Mouse (Mus musculus) lung, embryonic 15.5 days (tissue): ENCODE results near the gene Klhdc10. TPM values are rescaled to one million over a fixed set of nuclear protein-coding genes. Genes with fewer than 3 reads are reported as not detected.
A peak's percentile ranks its signal among the peaks of the same experiment; 100 is the strongest.

Source experiments
- ATAC-seq: fragments of 200-750 bp; cut with Nextera tagmentation; 2 replicates; pipeline ENCODE4 v1.8.0; 2017; ENCODE audit warnings: moderate number of reproducible peaks, borderline replicate concordance; ENCODE audit not compliant: low FRiP score, low TSS enrichment; ENCODE audit errors: extremely low read depth
- H3K27ac ChIP-seq: fragments of 300-500 bp; sonication (generic); 2 replicates; pipeline ENCODE4 v1.5.1; 2015; ENCODE audit warnings: moderate library complexity, mild to moderate bottlenecking, inconsistent platforms
- H3K27me3 ChIP-seq: fragments of 300-500 bp; sonication (generic); 2 replicates; pipeline ENCODE4 v1.6.1; 2015; ENCODE audit warnings: inconsistent platforms
- H3K36me3 ChIP-seq: fragments of 300-500 bp; sonication (generic); 2 replicates; pipeline ENCODE4 v1.6.1; 2015; ENCODE audit warnings: inconsistent platforms
- H3K4me1 ChIP-seq: fragments of 300-500 bp; sonication (generic); 2 replicates; pipeline ENCODE4 v1.6.1; 2015; ENCODE audit warnings: inconsistent platforms
- H3K4me2 ChIP-seq: fragments of 300-500 bp; sonication (generic); 2 replicates; pipeline ENCODE4 v1.6.1; 2015; ENCODE audit warnings: inconsistent platforms, mild to moderate bottlenecking, moderate library complexity
- H3K4me3 ChIP-seq: fragments of 300-500 bp; sonication (generic); 2 replicates; pipeline ENCODE4 v1.5.1; 2015; ENCODE audit warnings: mild to moderate bottlenecking, inconsistent platforms
- H3K9ac ChIP-seq: fragments of 300-500 bp; sonication (generic); 2 replicates; pipeline ENCODE4 v1.6.1; 2015; ENCODE audit warnings: inconsistent platforms
- H3K9me3 ChIP-seq: fragments of 300-500 bp; sonication (generic); 2 replicates; pipeline ENCODE4 v1.6.1; 2016; ENCODE audit warnings: inconsistent platforms
- WGBS: fragments of 180-500 bp; shearing (Covaris S2); methylation state at CpG from one replicate; pipeline ENCODE4 v1.1.7; 2015; 5-methylcytosine and 5-hydroxymethylcytosine counted together
- polyA plus RNA-seq: library from polyadenylated mRNA; unstranded; fragments of >200 nt; fragmentation: Nextera tagmentation; extraction: Ambion mirVana; gene quantifications from 2 replicates; pipeline ENCODE4 v1.2.1, GENCODE M21; 2015

The Klhdc10 gene
- 21.5 and 23.2 TPM in 2 replicates for polyA plus RNA-seq

DNA sequence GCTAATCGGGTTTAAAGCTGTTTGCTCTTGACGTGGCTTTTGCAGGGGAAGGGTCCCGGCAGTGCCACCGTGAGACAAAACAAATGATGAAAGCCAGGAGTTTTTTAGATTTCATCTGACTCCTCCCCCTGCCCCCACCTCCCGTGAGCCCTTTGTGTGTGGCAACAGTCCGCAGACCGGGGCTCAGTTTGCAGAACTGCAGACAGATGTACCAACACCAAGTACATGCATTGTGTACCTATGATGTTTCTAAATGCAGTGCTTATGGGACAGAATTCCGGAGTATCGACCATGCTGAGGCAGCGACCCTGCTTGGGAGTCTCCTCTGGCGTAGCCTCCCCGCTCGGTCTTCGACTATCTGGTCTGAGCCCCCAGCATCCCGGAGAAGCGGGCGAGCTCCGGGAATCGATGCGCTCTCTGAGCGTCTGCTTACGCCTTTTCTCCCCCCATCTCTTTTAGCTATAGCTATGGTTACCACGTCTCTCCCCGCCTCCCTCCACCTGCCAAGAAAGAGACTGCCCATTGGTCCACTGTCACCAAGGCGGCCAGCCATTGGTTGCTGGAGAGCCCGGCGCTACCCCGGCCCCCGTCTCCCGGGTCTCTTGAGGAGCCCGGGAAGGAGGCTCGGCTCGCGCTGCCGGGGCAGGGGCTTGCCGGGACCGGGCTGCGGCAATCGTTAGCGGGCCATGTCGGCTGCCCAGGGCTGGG, at the start of gene Klhdc10:
Gene Klhdc10 (plus strand): TSS at position 561 of the 708 bp plus-strand sequence.
- ATAC-seq: peak; percentile 100
- no peaks in the 10 kb centered on the region for H3K36me3 ChIP-seq
- peak within 1 kb of the TSS; percentile 65 for H3K4me2 ChIP-seq
- H3K27me3 ChIP-seq: no peaks in the 10 kb centered on the region
- H3K9ac ChIP-seq: peak within 1 kb of the TSS; percentile 91
- H3K27ac ChIP-seq: peak within 1 kb of the TSS; percentile 98
- no peaks in the 10 kb centered on the region for H3K9me3 ChIP-seq
- H3K4me3 ChIP-seq: peak within 1 kb of the TSS; percentile 97
- H3K4me1 ChIP-seq: peaks cover 6% of the 10 kb centered on the region; the same call in 1 of the 2 replicates
- under 1% methylated on average over 40 of the region's 41 CpGs for WGBS

DNA sequence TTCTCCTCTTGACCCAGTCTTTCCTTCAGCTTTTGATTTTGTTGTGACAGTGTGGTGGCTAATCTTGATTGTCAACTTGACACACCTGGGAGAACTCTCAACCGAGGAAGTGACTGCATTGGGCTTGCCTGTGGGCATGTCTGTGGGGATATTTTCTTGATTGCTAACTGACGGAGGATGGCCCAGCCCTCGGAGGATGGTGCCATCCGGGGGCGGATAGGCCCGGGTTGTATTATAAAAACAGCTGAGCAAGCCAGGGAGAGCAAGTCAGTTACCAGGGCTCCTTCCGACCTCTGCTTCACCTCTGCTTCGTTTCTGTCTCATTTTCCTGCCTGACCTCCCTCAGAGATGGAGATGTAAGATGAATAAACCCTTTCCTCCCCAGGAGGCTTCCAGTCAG, 48.9 kb upstream of the Klhdc10 start:
- Histone ChIP-seq H3K36me3 (no peaks in the 10 kb centered on the region), H3K27ac (no peak overlapping the region), H3K4me2 (no peak overlapping the region), H3K9ac (no peak overlapping the region), H3K4me3 (no peak overlapping the region), H3K9me3 (no peaks in the 10 kb centered on the region), H3K4me1 (peaks cover 6% of the 10 kb centered on the region; the same call in 1 of the 2 replicates), H3K27me3 (no peaks in the 10 kb centered on the region)
- ATAC-seq: no peak
- 44% methylated on average over 8 of the region's 8 CpGs for WGBS

DNA sequence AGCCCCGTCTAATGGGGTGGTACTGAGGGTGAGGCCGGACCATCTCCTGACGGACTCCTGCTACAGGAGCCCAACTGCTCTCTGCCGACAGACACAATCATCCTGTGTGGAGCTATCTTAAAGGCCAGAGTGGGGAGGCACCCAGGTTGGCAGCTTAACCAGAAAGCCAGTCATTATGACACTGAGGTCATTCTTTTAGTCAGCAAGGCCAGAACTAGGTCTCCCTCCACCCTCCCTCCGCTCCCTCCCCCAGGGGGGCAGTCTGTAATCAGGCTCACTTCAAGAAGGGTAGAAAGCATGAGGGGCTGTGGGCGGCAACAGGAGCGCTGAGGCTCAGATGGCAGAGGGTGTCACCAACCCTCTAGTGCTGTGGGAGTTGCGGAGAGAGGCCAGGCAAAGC, 48.0 kb upstream of the Klhdc10 start:
- no peaks in the 10 kb centered on the region for H3K27me3 ChIP-seq
- H3K9me3 ChIP-seq: no peaks in the 10 kb centered on the region
- peaks cover 6% of the 10 kb centered on the region; the same call in 1 of the 2 replicates for H3K4me1 ChIP-seq
- H3K27ac ChIP-seq: no peak overlapping the region
- no peak for ATAC-seq
- 67% methylated on average over 8 of the region's 8 CpGs for WGBS
- H3K4me3 ChIP-seq: no peak overlapping the region
- H3K9ac ChIP-seq: no peak overlapping the region
- no peak overlapping the region for H3K4me2 ChIP-seq
- H3K36me3 ChIP-seq: no peaks in the 10 kb centered on the region

DNA sequence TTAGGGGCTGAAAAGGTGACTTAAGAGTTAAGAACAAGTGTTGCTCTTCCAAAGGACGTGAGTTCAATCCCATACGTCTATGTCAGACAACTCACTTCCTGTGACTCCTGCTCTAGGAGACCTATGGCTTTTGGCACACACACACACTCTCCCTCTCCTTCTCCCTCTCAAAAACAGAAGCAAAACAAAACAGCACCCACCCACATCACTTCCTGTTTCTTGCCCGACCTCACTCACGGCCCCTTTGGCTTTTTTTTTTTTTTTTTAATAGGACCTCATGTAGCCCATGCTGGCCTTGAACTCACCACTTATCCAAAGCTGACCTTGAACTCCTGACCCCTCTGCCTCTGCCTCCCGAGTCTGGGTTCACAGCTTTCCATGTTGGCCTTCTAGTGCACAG, 46.9 kb upstream of the Klhdc10 start:
- WGBS: 27% methylated on average over 5 of the region's 5 CpGs
- ATAC-seq: no peak
- no peak overlapping the region for H3K4me3 ChIP-seq
- no peak overlapping the region for H3K4me2 ChIP-seq
- H3K36me3 ChIP-seq: no peaks in the 10 kb centered on the region
- H3K4me1 ChIP-seq: peaks cover 6% of the 10 kb centered on the region; the same call in 1 of the 2 replicates
- no peaks in the 10 kb centered on the region for H3K27me3 ChIP-seq
- no peaks in the 10 kb centered on the region for H3K9me3 ChIP-seq
- H3K9ac ChIP-seq: no peak overlapping the region
- H3K27ac ChIP-seq: no peak overlapping the region

DNA sequence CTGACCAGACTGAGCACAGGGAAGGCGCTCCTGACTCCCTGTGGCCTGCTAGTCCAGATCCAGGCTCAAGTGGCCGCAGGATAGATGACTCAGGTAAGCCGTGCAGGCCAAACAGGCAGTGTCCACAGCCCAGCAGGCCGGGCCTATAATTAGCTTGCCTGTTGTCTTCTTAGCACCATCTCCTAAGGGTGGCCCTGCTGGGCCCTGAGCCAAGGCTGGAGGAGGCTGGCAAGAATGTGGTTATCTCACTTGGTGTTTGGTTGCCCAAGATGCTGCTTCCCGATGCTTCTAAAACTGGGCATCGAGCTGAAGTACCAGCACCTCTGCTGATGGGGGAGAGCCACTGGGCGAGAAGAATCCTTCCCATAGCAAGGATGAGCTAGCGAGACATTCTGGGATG, 46.0 kb upstream of the Klhdc10 start:
- 74% methylated on average over 8 of the region's 8 CpGs for WGBS
- Histone ChIP-seq H3K36me3 (no peaks in the 10 kb centered on the region), H3K4me2 (no peak overlapping the region), H3K27ac (no peak overlapping the region), H3K4me1 (peaks cover 6% of the 10 kb centered on the region; the same call in 1 of the 2 replicates), H3K9me3 (no peaks in the 10 kb centered on the region), H3K9ac (no peak overlapping the region), H3K27me3 (no peaks in the 10 kb centered on the region), H3K4me3 (no peak overlapping the region)
- no peak for ATAC-seq

DNA sequence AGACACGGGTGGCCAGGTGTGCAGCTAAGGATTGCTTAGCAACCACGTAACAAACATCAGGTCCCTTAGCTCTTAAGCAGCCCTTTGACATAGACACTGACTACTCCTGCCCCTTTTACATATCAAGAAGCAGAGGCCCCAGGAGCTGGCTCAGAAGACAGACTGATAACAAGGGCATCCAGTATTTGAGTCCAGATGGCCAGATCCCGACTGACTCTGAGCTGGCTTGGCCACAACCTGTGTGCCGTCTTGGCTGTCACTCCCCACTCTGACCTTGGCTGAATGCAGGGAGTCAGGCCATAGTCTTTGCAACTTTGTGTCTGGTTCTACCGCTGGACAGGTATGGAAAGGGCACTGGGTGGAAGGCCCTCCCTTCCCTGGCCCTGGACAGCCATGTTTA, 45.5 kb upstream of the Klhdc10 start:
- no peak for ATAC-seq
- H3K27ac ChIP-seq: no peak overlapping the region
- H3K4me2 ChIP-seq: no peak overlapping the region
- no peak overlapping the region for H3K9ac ChIP-seq
- peaks cover 6% of the 10 kb centered on the region; the same call in 1 of the 2 replicates for H3K4me1 ChIP-seq
- H3K9me3 ChIP-seq: no peaks in the 10 kb centered on the region
- H3K36me3 ChIP-seq: no peaks in the 10 kb centered on the region
- no peaks in the 10 kb centered on the region for H3K27me3 ChIP-seq
- H3K4me3 ChIP-seq: no peak overlapping the region
- 72% methylated on average over 5 of the region's 5 CpGs for WGBS

DNA sequence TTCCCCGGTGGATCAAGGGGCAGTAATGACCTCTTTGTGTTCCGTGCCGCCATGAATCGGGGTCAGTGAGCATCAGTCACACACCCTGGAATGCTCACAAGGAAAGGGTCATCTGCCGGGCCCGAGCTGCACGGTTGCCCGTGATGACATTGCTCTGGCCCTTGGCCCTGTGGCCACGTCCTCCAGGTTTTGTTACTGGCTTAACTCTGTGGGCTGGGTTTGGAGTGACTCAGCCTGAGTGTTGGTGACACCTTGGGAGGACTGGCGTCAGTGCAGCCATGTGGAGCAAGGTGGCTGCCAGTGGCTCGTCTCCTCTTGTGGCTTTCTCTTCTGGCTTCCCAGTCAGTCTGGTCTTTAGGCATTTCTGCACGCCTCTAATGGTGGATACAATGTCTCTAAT, 45.0 kb upstream of the Klhdc10 start:
- Histone ChIP-seq H3K4me1 (peaks cover 6% of the 10 kb centered on the region; the same call in 1 of the 2 replicates), H3K4me3 (no peak overlapping the region), H3K9ac (no peak overlapping the region), H3K27ac (no peak overlapping the region), H3K4me2 (no peak overlapping the region), H3K36me3 (no peaks in the 10 kb centered on the region), H3K9me3 (no peaks in the 10 kb centered on the region), H3K27me3 (no peaks in the 10 kb centered on the region)
- WGBS: 81% methylated on average over 12 of the region's 12 CpGs
- ATAC-seq: no peak

DNA sequence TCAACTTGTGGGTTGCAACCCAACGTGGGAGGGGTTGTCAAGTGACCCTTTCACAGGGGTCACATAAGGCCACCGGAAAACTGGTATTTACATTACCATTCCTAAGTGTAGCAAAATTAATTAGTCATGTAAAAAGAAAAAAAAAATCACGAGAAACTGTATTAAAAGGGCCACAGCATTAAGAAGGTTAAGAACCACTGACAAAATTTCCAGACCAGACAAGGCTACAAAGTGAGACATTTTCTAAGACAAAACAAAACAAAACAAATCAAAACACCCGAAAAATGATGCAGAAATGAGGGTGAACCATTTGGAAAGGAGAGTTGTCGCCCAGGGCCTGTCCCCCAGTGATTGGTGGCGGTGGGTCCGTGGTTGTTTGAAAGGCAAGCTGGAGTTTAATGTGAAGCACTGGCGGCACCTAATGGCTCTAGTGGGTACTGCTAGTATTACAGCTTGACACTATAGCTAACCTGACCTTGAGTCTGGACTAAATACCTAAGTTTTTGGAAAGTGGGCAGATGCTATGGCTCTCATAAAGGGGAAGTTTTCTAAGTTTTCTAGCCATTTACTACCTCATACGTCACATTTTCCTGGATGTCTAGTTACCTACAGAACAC, 44.0 kb upstream of the Klhdc10 start:
- Histone ChIP-seq H3K36me3 (no peaks in the 10 kb centered on the region), H3K27me3 (no peaks in the 10 kb centered on the region), H3K9me3 (no peaks in the 10 kb centered on the region), H3K27ac (no peak overlapping the region), H3K4me1 (peaks cover 6% of the 10 kb centered on the region; the same call in 1 of the 2 replicates), H3K9ac (no peak overlapping the region), H3K4me3 (no peak overlapping the region), H3K4me2 (no peak overlapping the region)
- 14% methylated on average over 9 of the region's 9 CpGs for WGBS
- 0 out of 2 replicates have a peak, but pooled peaks have one; percentile 46 for ATAC-seq

DNA sequence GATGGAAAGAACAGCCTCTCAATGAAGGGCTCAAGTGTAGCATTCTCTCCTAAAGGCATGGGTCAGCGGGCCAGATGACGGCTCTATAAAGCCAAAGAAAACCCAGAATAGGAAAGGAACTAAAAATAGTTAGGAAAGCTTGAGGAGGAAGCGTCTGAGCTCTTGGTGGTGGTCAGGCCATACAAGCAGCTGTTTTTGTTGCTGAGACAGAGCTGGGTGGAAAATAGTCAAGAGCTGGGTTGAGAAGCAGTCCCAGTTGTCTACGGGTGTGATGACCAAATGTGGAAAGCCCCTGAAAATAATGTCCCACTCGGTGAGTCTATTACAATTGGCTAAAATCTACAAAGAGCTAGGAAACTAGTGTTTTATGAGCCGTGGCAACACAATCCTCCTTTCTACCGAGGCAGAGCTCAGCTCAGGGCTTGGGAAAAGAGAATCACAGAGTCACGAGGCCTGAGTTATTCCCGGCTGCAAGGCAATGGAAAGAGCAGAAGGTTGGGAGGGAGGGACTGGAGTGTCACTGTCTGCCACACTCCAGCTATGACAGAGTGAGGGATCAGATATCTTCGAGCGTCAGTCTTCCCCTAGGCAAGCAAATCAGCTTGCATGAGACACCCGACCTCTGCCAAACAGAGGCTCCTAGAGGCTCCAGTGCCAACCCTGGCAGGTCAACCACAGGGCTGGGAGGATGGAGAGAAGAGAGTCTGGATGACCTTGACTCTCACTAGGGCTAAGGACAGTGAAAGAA, 41.7 kb upstream of the Klhdc10 start:
- Histone ChIP-seq H3K4me1 (peaks cover 6% of the 10 kb centered on the region; the same call in 1 of the 2 replicates), H3K27ac (no peak overlapping the region), H3K4me3 (no peak overlapping the region), H3K27me3 (no peaks in the 10 kb centered on the region), H3K9ac (no peak overlapping the region), H3K36me3 (peaks cover 4% of the 10 kb centered on the region; the same call in 1 of the 2 replicates), H3K9me3 (no peaks in the 10 kb centered on the region), H3K4me2 (no peak overlapping the region)
- 69% methylated on average over 12 of the region's 12 CpGs for WGBS
- ATAC-seq: no peak

DNA sequence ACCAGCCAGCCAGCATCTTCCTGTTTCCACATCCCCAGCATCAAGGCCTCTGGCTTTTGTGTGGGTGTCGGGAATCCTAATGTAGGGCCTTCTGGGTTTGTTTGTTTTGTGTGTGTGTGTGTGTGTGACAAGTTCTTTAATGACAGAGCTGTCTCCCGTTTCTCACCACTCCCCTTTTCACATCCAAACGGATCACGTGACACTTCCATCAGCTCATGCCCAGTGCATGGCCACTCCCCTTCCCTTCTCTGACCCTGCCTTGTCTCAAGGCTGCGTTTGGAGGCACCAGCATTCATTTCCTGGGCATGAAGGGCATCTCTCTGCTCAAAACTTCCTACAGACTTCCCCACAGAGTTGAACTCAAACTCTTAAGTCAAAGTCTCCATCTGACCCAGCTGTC, 37.9 kb upstream of the Klhdc10 start:
- Histone ChIP-seq H3K27me3 (no peaks in the 10 kb centered on the region), H3K4me3 (no peak overlapping the region), H3K9ac (no peak overlapping the region), H3K27ac (no peak overlapping the region), H3K4me1 (no peaks in the 10 kb centered on the region), H3K36me3 (peaks cover 40% of the 10 kb centered on the region), H3K9me3 (no peaks in the 10 kb centered on the region), H3K4me2 (no peak overlapping the region)
- ATAC-seq: no peak
- WGBS: 16% methylated on average over 5 of the region's 5 CpGs

DNA sequence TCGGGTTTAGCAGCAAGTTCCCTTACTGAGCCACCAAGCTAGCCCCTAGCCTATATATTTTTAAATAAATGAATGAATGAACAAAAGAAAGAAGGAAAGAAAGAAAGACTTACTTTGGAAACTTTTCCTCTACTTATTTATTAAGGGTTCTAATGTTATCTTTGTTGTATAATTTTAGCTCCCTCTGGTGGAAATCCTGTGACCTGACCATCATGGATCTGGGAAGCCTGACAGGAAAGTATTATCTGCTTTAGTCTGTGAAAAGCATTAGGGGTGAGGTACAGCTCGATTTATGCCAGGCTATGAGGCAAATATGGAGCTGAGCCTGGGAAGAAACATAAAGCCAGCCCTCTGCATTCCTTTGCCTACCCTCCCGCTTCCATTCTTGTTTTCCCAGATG, 32.4 kb upstream of the Klhdc10 start:
- 82% methylated on average over 3 of the region's 3 CpGs for WGBS
- Histone ChIP-seq H3K4me3 (no peak overlapping the region), H3K36me3 (peaks cover 93% of the 10 kb centered on the region), H3K27me3 (no peaks in the 10 kb centered on the region), H3K9me3 (no peaks in the 10 kb centered on the region), H3K27ac (no peak overlapping the region), H3K4me1 (0 out of 2 replicates have a peak, but pooled peaks cover under 1% of the 10 kb centered on the region), H3K9ac (no peak overlapping the region), H3K4me2 (no peak overlapping the region)
- ATAC-seq: no peak
